Mouse (Mus musculus) testis, adult 2 months (tissue): ENCODE data around the gene Cdh22. TPM values are rescaled to one million over a fixed set of nuclear protein-coding genes. Genes with fewer than 3 reads are reported as not detected.

Experiments used
- H3K27ac ChIP-seq: fragments of 200-500 bp; 2 replicates; pipeline ENCODE4 v1.5.1; 2012; ENCODE audit warnings: low read depth, low read length; ENCODE audit not compliant: control insufficient read depth, insufficient read depth
- H3K27me3 ChIP-seq: fragments of 200-500 bp; 2 replicates; pipeline ENCODE4 v1.6.1; 2012; ENCODE audit warnings: mild to moderate bottlenecking, low read length, moderate library complexity; ENCODE audit not compliant: control insufficient read depth, insufficient read depth
- H3K36me3 ChIP-seq: fragments of 200-500 bp; 2 replicates; pipeline ENCODE4 v1.6.1; 2012; ENCODE audit warnings: mild to moderate bottlenecking, low read length; ENCODE audit not compliant: control insufficient read depth, insufficient read depth
- H3K4me1 ChIP-seq: fragments of 200-500 bp; 2 replicates; pipeline ENCODE4 v1.6.1; 2012; ENCODE audit warnings: low read length; ENCODE audit not compliant: control insufficient read depth, insufficient read depth
- H3K4me3 ChIP-seq: fragments of 200-500 bp; 2 replicates; pipeline ENCODE4 v1.5.1; 2012; ENCODE audit warnings: low read depth, mild to moderate bottlenecking, low read length, moderate library complexity, mixed read lengths; ENCODE audit not compliant: control insufficient read depth
- CTCF ChIP-seq: fragments of 200-500 bp; IDR thresholded peaks from 2 replicates; pipeline ENCODE4 v1.5.1; 2012; ENCODE audit warnings: low read depth, mild to moderate bottlenecking, inconsistent platforms, low read length, moderate library complexity; ENCODE audit not compliant: control insufficient read depth, insufficient read depth, insufficient replicate concordance
- POLR2A ChIP-seq: fragments of 200-500 bp; IDR thresholded peaks from 2 replicates; pipeline ENCODE4 v1.6.1; 2012; ENCODE audit warnings: low read depth, mild to moderate bottlenecking, inconsistent platforms, low read length, moderate library complexity; ENCODE audit not compliant: control insufficient read depth
- polyA plus RNA-seq: library from polyadenylated mRNA; depleted of rRNA; stranded (reverse); fragments of >200 nt; gene quantifications from 2 replicates; pipeline ENCODE4 v1.2.3, GENCODE M21; 2012

The Cdh22 gene
- polyA plus RNA-seq, 1 experiment: 0.37 TPM

GRCm38 (mm10) chr2:165207689-165208088 is 27.0 kb downstream of the Cdh22 start:
- H3K4me1 ChIP-seq: no peaks in the 10 kb centered on the region
- H3K36me3 ChIP-seq: no peaks in the 10 kb centered on the region
- H3K27ac ChIP-seq: no peak overlapping the region
- TF ChIP-seq POLR2A (no peak), CTCF (no peak)
- no peak overlapping the region for H3K4me3 ChIP-seq
- no peaks in the 10 kb centered on the region for H3K27me3 ChIP-seq

GRCm38 (mm10) chr2:165207086-165207485 is 27.6 kb downstream of the Cdh22 start:
- TF ChIP-seq CTCF: no peak
- H3K4me1 ChIP-seq: no peaks in the 10 kb centered on the region; the same call in 1 of the 2 replicates
- H3K27me3 ChIP-seq: no peaks in the 10 kb centered on the region
- H3K4me3 ChIP-seq: no peak overlapping the region
- H3K27ac ChIP-seq: no peak overlapping the region
- H3K36me3 ChIP-seq: no peaks in the 10 kb centered on the region

GRCm38 (mm10) chr2:165205486-165205885 is 29.2 kb downstream of the Cdh22 start:
- TF ChIP-seq POLR2A (no peak), CTCF (no peak)
- Histone ChIP-seq H3K27me3 (no peaks in the 10 kb centered on the region), H3K36me3 (no peaks in the 10 kb centered on the region), H3K27ac (no peak overlapping the region), H3K4me3 (no peak overlapping the region), H3K4me1 (no peaks in the 10 kb centered on the region; the same call in 1 of the 2 replicates)

GRCm38 (mm10) chr2:165204931-165205330 is 29.7 kb downstream of the Cdh22 start:
- no peaks in the 10 kb centered on the region for H3K36me3 ChIP-seq
- no peak overlapping the region for H3K27ac ChIP-seq
- H3K4me3 ChIP-seq: no peak overlapping the region
- no peaks in the 10 kb centered on the region for H3K27me3 ChIP-seq
- no peak for TF ChIP-seq CTCF
- no peak for TF ChIP-seq POLR2A
- H3K4me1 ChIP-seq: no peaks in the 10 kb centered on the region; the same call in 1 of the 2 replicates

- Histone ChIP-seq H3K4me3 (no peak overlapping the region), H3K27me3 (no peaks in the 10 kb centered on the region), H3K4me1 (no peaks in the 10 kb centered on the region; the same call in 1 of the 2 replicates), H3K27ac (no peak overlapping the region), H3K36me3 (no peaks in the 10 kb centered on the region)
- TF ChIP-seq CTCF (no peak), POLR2A (no peak)
Measured at GRCm38 (mm10) chr2:165201761-165202751, 32.6 kb downstream of the Cdh22 start.

GRCm38 (mm10) chr2:165197546-165197945 is 37.1 kb downstream of the Cdh22 start:
- H3K4me1 ChIP-seq: peaks cover 12% of the 10 kb centered on the region
- no peak overlapping the region for H3K4me3 ChIP-seq
- H3K27ac ChIP-seq: no peak overlapping the region
- H3K36me3 ChIP-seq: no peaks in the 10 kb centered on the region
- no peak for TF ChIP-seq CTCF
- no peak for TF ChIP-seq POLR2A
- no peaks in the 10 kb centered on the region for H3K27me3 ChIP-seq

GRCm38 (mm10) chr2:165195411-165196182 is 39.1 kb downstream of the Cdh22 start:
- no peak overlapping the region for H3K27ac ChIP-seq

More at GRCm38 (mm10) chr2:165195411-165196182, 39.1 kb downstream of the Cdh22 start:
- no peaks in the 10 kb centered on the region for H3K27me3 ChIP-seq
- TF ChIP-seq POLR2A: no peak
- no peak for TF ChIP-seq CTCF
- no peaks in the 10 kb centered on the region for H3K36me3 ChIP-seq
- peaks cover 12% of the 10 kb centered on the region for H3K4me1 ChIP-seq
- H3K4me3 ChIP-seq: peak overlapping the region; percentile 41
